ENCODE assay signal across 25 mouse cellular contexts in genomic region chr4:115905701-115906100, GRCm38 (mm10). TPM values are rescaled to one million over a fixed set of nuclear protein-coding genes. Genes with fewer than 3 reads are reported as not detected.
DNase-seq lines count a peak whose midpoint lies in the region; ATAC-seq lines count a peak whose summit lies in the region.
"Had no signal": no experiment of that assay in that cellular context is flagged by ENCODE, and none has a peak within 500 bp of the region (broad histone marks: within the 10 kb centered on the region; RNA-seq: fewer than 3 reads in every experiment).

No protein-coding gene starts in this region.

- peaks cover 79% of the 10 kb centered on the region for H3K27me3 ChIP-seq in hindbrain, embryonic 12.5 days
- peaks cover 25% of the 10 kb centered on the region for H3K27me3 ChIP-seq in hindbrain, embryonic 16.5 days (replicated peaks; ENCODE audit: control insufficient read depth, insufficient read depth, low read length)
- peaks cover 23% of the 10 kb centered on the region for H3K27me3 ChIP-seq in midbrain, embryonic 14.5 days (ENCODE audit: control insufficient read depth, insufficient read depth, low read length)

- WGBS in hindbrain, embryonic 12.5 days, result 4% methylated on average over 7 of the region's 7 CpGs
- 6% methylated on average over 5 of the region's 7 CpGs for WGBS in hindbrain, embryonic 16.5 days
- WGBS in midbrain, embryonic 14.5 days, result 2% methylated on average over 7 of the region's 7 CpGs

- peaks cover 24% of the 10 kb centered on the region for H3K4me1 ChIP-seq in hindbrain, embryonic 12.5 days
- peaks cover 6% of the 10 kb centered on the region for H3K4me1 ChIP-seq in hindbrain, embryonic 16.5 days (ENCODE audit: control insufficient read depth, insufficient read depth, low read depth, low read length)
- H3K4me1 ChIP-seq in midbrain, embryonic 14.5 days (ENCODE audit: control insufficient read depth, insufficient read depth, low read length), result peaks cover 26% of the 10 kb centered on the region
- H3K4me1 ChIP-seq: liver, embryonic 13.5 days had no signal

- no peak overlapping the region for H3K4me3 ChIP-seq in hindbrain, embryonic 12.5 days
- H3K4me3 ChIP-seq in hindbrain, embryonic 16.5 days (ENCODE audit: low read length), result no peak overlapping the region
- no peak overlapping the region for H3K4me3 ChIP-seq in midbrain, embryonic 14.5 days (replicated peaks; ENCODE audit: low read depth, low read length)
- H3K4me3 ChIP-seq: embryonic facial prominence, embryonic 13.5 days; forebrain, embryonic 13.5 days; limb, embryonic 10.5 days; liver, embryonic 13.5 days; megakaryocyte, embryonic 14.5 days had no signal

- no peak overlapping the region for H3K27ac ChIP-seq in hindbrain, embryonic 12.5 days
- H3K27ac ChIP-seq in hindbrain, embryonic 16.5 days (ENCODE audit: low read depth, low read length), result no peak overlapping the region
- no peak overlapping the region for H3K27ac ChIP-seq in midbrain, embryonic 14.5 days (replicated peaks; ENCODE audit: low read depth, low read length)
- H3K27ac ChIP-seq: embryonic facial prominence, embryonic 13.5 days; forebrain, embryonic 13.5 days; limb, embryonic 10.5 days; liver, embryonic 13.5 days had no signal

- DNase-seq in embryo, embryonic 9.5 days (ENCODE audit: extremely low spot score), result peak; percentile 55
- peak; percentile 79 for DNase-seq in midbrain, embryonic 14.5 days
- DNase-seq in retina, postnatal 7 days (ENCODE audit: low read depth, low spot score), result peak; percentile 33
- DNase-seq in layer of hippocampus, postnatal 14 days (ENCODE audit: low spot score in 2 of 2), result no peak
- no peak for DNase-seq in layer of hippocampus, adult 18-20 months (ENCODE audit: low spot score in 2 of 2)
- DNase-seq: adrenal gland, adult 8-10 months; cerebellum, adult 9-10 months; kidney, adult 18-20 months; kidney, postnatal 14 days; liver, embryonic 13.5 days; lung, postnatal 10 days; spleen, adult 18-20 months; thymus, postnatal 36 days had no signal

- peak; percentile 32; the same call in 1 of the 2 replicates for ATAC-seq in hindbrain, embryonic 12.5 days (ENCODE audit: low FRiP score)
- no peak for ATAC-seq in hindbrain, embryonic 16.5 days
- peak; percentile 65 for ATAC-seq in midbrain, embryonic 14.5 days (ENCODE audit: low FRiP score, low TSS enrichment)
- ATAC-seq: forebrain, embryonic 13.5 days had no signal

- no peaks in the 10 kb centered on the region for H3K36me3 ChIP-seq in hindbrain, embryonic 12.5 days
- no peaks in the 10 kb centered on the region for H3K36me3 ChIP-seq in hindbrain, embryonic 16.5 days (ENCODE audit: control insufficient read depth, insufficient read depth, low read length)
- H3K36me3 ChIP-seq in midbrain, embryonic 14.5 days (ENCODE audit: control insufficient read depth, insufficient read depth, low read length), result no peaks in the 10 kb centered on the region
- H3K36me3 ChIP-seq: embryonic facial prominence, embryonic 13.5 days; G1E; limb, embryonic 10.5 days; liver, embryonic 13.5 days had no signal

- no peak overlapping the region for H3K4me2 ChIP-seq in hindbrain, embryonic 12.5 days (replicated peaks)
- H3K4me2 ChIP-seq in hindbrain, embryonic 16.5 days (ENCODE audit: low read length), result no peak overlapping the region
- peak overlapping the region; percentile 13; the same call in 1 of the 2 replicates for H3K4me2 ChIP-seq in midbrain, embryonic 14.5 days (ENCODE audit: low read length)
- H3K4me2 ChIP-seq: embryonic facial prominence, embryonic 13.5 days; forebrain, embryonic 13.5 days; liver, embryonic 13.5 days had no signal

- H3K9ac ChIP-seq in hindbrain, embryonic 12.5 days, result no peak overlapping the region
- H3K9ac ChIP-seq in hindbrain, embryonic 16.5 days (ENCODE audit: low read depth, low read length), result no peak overlapping the region
- no peak overlapping the region for H3K9ac ChIP-seq in midbrain, embryonic 14.5 days (replicated peaks; ENCODE audit: low read length)
- H3K9ac ChIP-seq: embryonic facial prominence, embryonic 13.5 days; forebrain, embryonic 13.5 days; liver, embryonic 13.5 days had no signal

- H3K9me3 ChIP-seq in hindbrain, embryonic 12.5 days (replicated peaks), result no peaks in the 10 kb centered on the region
- no peaks in the 10 kb centered on the region for H3K9me3 ChIP-seq in hindbrain, embryonic 16.5 days (ENCODE audit: control insufficient read depth, low read length)
- no peaks in the 10 kb centered on the region for H3K9me3 ChIP-seq in midbrain, embryonic 14.5 days (ENCODE audit: control insufficient read depth, low read length)
- H3K9me3 ChIP-seq: embryonic facial prominence, embryonic 13.5 days; forebrain, embryonic 13.5 days; G1E; limb, embryonic 10.5 days; liver, embryonic 13.5 days; megakaryocyte, embryonic 14.5 days had no signal

RNA-seq across cellular contexts. Expression of gene 6430628N08Rik, which starts 15.2 kb away (rescaled TPM):
- polyA plus RNA-seq in hindbrain, embryonic 12.5 days (2016; fragmentation: Nextera tagmentation; extraction: Ambion mirVana), result 0.17 TPM in 1 of 2 replicates, not detected in the other
- polyA plus RNA-seq in hindbrain, embryonic 16.5 days (2015; fragmentation: Nextera tagmentation; extraction: Ambion mirVana), result 0.41 and 0.44 TPM in 2 replicates
- polyA plus RNA-seq in midbrain, embryonic 14.5 days (2014; fragmentation: Nextera tagmentation; extraction: Ambion mirVana), result not detected in 2 replicates
- not detected for total RNA-seq in layer of hippocampus, postnatal 14 days (2021)
- total RNA-seq in layer of hippocampus, adult 18-20 months (2021), result under 1 TPM in 1 of 2 experiments, not detected in 1; 0.20 TPM
- total RNA-seq: adrenal gland, adult 8-10 months; G1E; hematopoietic stem cell, adult 5-6 weeks; neutrophil, adult 5-6 weeks had no signal
- polyA plus RNA-seq: embryonic facial prominence, embryonic 13.5 days; forebrain, embryonic 13.5 days; G1E; heart, embryonic 14.5 days; liver, embryonic 13.5 days; stomach, embryonic 16.5 days had no signal

RNA-seq across cellular contexts. Expression of gene Kncn, which starts 21.5 kb away (rescaled TPM):
- not detected in 2 replicates for polyA plus RNA-seq in hindbrain, embryonic 12.5 days (2016; fragmentation: Nextera tagmentation; extraction: Ambion mirVana)
- 0.45 TPM in 1 of 2 replicates, not detected in the other for polyA plus RNA-seq in hindbrain, embryonic 16.5 days (2015; fragmentation: Nextera tagmentation; extraction: Ambion mirVana)
- 0.15 and 0.24 TPM in 2 replicates for polyA plus RNA-seq in midbrain, embryonic 14.5 days (2014; fragmentation: Nextera tagmentation; extraction: Ambion mirVana)
- total RNA-seq in layer of hippocampus, postnatal 14 days (2021), result under 1 TPM; 0.26 to 0.55 TPM
- total RNA-seq in layer of hippocampus, adult 18-20 months (2021), result under 1 TPM in 1 of 2 experiments, not detected in 1; 0.30 TPM
- total RNA-seq: adrenal gland, adult 8-10 months; G1E; hematopoietic stem cell, adult 5-6 weeks; neutrophil, adult 5-6 weeks had no signal
- polyA plus RNA-seq: embryonic facial prominence, embryonic 13.5 days; forebrain, embryonic 13.5 days; G1E; gonadal fat pad, adult 2 months; heart, embryonic 14.5 days; limb, embryonic 10.5 days; liver, embryonic 13.5 days; stomach, embryonic 16.5 days had no signal

RNA-seq across cellular contexts. Expression of gene Dmbx1, which starts 34.0 kb away (rescaled TPM):
- 10.1 and 14.7 TPM in 2 replicates for polyA plus RNA-seq in hindbrain, embryonic 12.5 days (2016; fragmentation: Nextera tagmentation; extraction: Ambion mirVana)
- polyA plus RNA-seq in hindbrain, embryonic 16.5 days (2015; fragmentation: Nextera tagmentation; extraction: Ambion mirVana), result 5.8 and 6.8 TPM in 2 replicates
- polyA plus RNA-seq in midbrain, embryonic 14.5 days (2014; fragmentation: Nextera tagmentation; extraction: Ambion mirVana), result 8.2 and 8.5 TPM in 2 replicates
- total RNA-seq in layer of hippocampus, postnatal 14 days (2021), result under 1 TPM; 0.14 to 0.21 TPM
- total RNA-seq in layer of hippocampus, adult 18-20 months (2021), result not detected
- total RNA-seq: adrenal gland, adult 8-10 months; hematopoietic stem cell, adult 5-6 weeks; neutrophil, adult 5-6 weeks had no signal
- polyA plus RNA-seq: G1E; gonadal fat pad, adult 2 months; heart, embryonic 14.5 days; liver, embryonic 13.5 days; stomach, embryonic 16.5 days had no signal

Comparison
In these comparisons a context has a peak if more than half of its experiments do, and no peak if none do; other contexts are left out.
1. DNase-seq: peak in embryo, embryonic 9.5 days (single experiment), midbrain, embryonic 14.5 days (single experiment) and retina, postnatal 7 days (single experiment); none in layer of hippocampus, postnatal 14 days (0 of 2) and layer of hippocampus, adult 18-20 months (0 of 2).